Mouse (Mus musculus) small intestine, adult 2 months (tissue): ENCODE results near the gene Ccdc30. TPM values are rescaled to one million over a fixed set of nuclear protein-coding genes. Genes with fewer than 3 reads are reported as not detected.

ENCODE experiments used
- H3K27ac ChIP-seq: fragments of 200-500 bp; 2 replicates; pipeline ENCODE4 v1.5.1; 2012; ENCODE audit warnings: low read depth, low read length, control low read depth, inconsistent platforms; ENCODE audit not compliant: insufficient read depth
- H3K27me3 ChIP-seq: fragments of 200-500 bp; 2 replicates; pipeline ENCODE4 v1.6.1; 2012; ENCODE audit warnings: mild to moderate bottlenecking, moderate library complexity, low read length, inconsistent platforms; ENCODE audit not compliant: control insufficient read depth, insufficient read depth
- H3K36me3 ChIP-seq: fragments of 200-500 bp; 2 replicates; pipeline ENCODE4 v1.6.1; 2012; ENCODE audit warnings: mild to moderate bottlenecking, low read length, control low read depth, inconsistent platforms; ENCODE audit not compliant: control insufficient read depth, insufficient read depth
- H3K4me1 ChIP-seq: fragments of 200-500 bp; 2 replicates; pipeline ENCODE4 v1.6.1; 2012; ENCODE audit warnings: low read length, inconsistent platforms, mixed read lengths; ENCODE audit not compliant: control insufficient read depth, insufficient read depth, insufficient read length
- H3K4me3 ChIP-seq: fragments of 200-500 bp; 2 replicates; pipeline ENCODE4 v1.5.1; 2012; ENCODE audit warnings: low read depth, mild to moderate bottlenecking, control low read depth, inconsistent platforms, low read length, moderate library complexity
- CTCF ChIP-seq: fragments of 200-500 bp; IDR thresholded peaks from 2 replicates; pipeline ENCODE4 v1.5.1; 2012; ENCODE audit warnings: low read depth, mild to moderate bottlenecking, control low read depth, inconsistent platforms, low read length, moderate library complexity, mixed read lengths; ENCODE audit not compliant: insufficient replicate concordance, insufficient read length; ENCODE audit errors: extremely low read depth
- POLR2A ChIP-seq: fragments of 200-500 bp; IDR thresholded peaks from 2 replicates; pipeline ENCODE4 v1.6.1; 2012; ENCODE audit warnings: low read depth, mild to moderate bottlenecking, control low read depth, inconsistent platforms, low read length, moderate library complexity
- WGBS: fragments of 180-500 bp; shearing (Covaris S2); methylation state at CpG from one replicate; pipeline ENCODE4 v1.1.7; 2018; 5-methylcytosine and 5-hydroxymethylcytosine counted together
- polyA plus RNA-seq: library from polyadenylated mRNA; depleted of rRNA; stranded (reverse); fragments of >200 nt; gene quantifications from 2 replicates; pipeline ENCODE4 v1.2.3, GENCODE M21; 2012

The Ccdc30 gene
- polyA plus RNA-seq, 1 experiment, result 0.10 TPM

GRCm38 (mm10) chr4:119345508-119345907 is 69.8 kb downstream of the Ccdc30 start:
- WGBS, result 90% methylated on average over 6 of the region's 6 CpGs
- Histone ChIP-seq H3K27me3 (no peaks in the 10 kb centered on the region), H3K27ac (no peak overlapping the region), H3K4me1 (no peaks in the 10 kb centered on the region), H3K4me3 (no peak overlapping the region), H3K36me3 (no peaks in the 10 kb centered on the region)
- no peak for TF ChIP-seq POLR2A
- no peak for TF ChIP-seq CTCF

DNA sequence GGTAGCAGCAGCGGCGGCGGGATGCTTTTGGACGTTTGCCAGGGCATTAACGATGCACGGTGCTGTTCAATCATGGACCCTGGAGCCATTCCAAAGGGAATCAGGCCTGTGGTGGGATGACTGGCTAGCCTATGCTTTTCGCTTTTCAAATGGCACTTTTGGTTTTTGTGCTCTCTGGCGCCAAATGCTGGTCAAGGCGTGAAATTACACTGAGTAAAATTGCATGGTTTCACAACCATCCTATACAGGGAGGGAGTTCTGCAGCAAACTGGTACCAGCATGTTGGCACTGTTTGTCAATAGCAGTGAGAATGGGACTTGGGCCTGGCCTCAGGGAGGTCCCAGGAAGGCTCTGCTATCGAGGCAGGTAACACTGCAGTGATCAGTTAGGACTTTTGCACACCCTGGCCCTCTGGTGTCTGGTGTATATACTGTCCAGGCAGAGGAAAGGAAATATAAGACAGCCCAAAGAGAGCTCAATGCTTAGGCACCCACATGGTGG is 76.4 kb downstream of the Ccdc30 start:
- H3K27ac ChIP-seq, result no peak overlapping the region
- H3K36me3 ChIP-seq, result no peaks in the 10 kb centered on the region
- H3K4me3 ChIP-seq, result no peak overlapping the region
- TF ChIP-seq POLR2A, result no peak
- peak; percentile 54; the same call in 1 of the 2 replicates for TF ChIP-seq CTCF
- WGBS, result 5% methylated on average over 10 of the region's 10 CpGs
- no peaks in the 10 kb centered on the region for H3K4me1 ChIP-seq
- no peaks in the 10 kb centered on the region for H3K27me3 ChIP-seq

GRCm38 (mm10) chr4:119338422-119338821 is 76.9 kb downstream of the Ccdc30 start:
- Histone ChIP-seq H3K4me1 (no peaks in the 10 kb centered on the region), H3K27ac (no peak overlapping the region), H3K27me3 (no peaks in the 10 kb centered on the region), H3K4me3 (no peak overlapping the region), H3K36me3 (no peaks in the 10 kb centered on the region)
- WGBS, result 86% methylated on average over 4 of the region's 4 CpGs
- TF ChIP-seq CTCF (no peak), POLR2A (no peak)

- no peaks in the 10 kb centered on the region for H3K4me1 ChIP-seq
- H3K27me3 ChIP-seq, result no peaks in the 10 kb centered on the region
- TF ChIP-seq CTCF (no peak), POLR2A (no peak)
- H3K27ac ChIP-seq, result no peak overlapping the region
- no peak overlapping the region for H3K4me3 ChIP-seq
- WGBS, result 78% methylated on average over 6 of the region's 6 CpGs
- no peaks in the 10 kb centered on the region for H3K36me3 ChIP-seq
These were observed 81.8 kb downstream of the Ccdc30 start for GRCm38 (mm10) chr4:119333487-119333886.

DNA sequence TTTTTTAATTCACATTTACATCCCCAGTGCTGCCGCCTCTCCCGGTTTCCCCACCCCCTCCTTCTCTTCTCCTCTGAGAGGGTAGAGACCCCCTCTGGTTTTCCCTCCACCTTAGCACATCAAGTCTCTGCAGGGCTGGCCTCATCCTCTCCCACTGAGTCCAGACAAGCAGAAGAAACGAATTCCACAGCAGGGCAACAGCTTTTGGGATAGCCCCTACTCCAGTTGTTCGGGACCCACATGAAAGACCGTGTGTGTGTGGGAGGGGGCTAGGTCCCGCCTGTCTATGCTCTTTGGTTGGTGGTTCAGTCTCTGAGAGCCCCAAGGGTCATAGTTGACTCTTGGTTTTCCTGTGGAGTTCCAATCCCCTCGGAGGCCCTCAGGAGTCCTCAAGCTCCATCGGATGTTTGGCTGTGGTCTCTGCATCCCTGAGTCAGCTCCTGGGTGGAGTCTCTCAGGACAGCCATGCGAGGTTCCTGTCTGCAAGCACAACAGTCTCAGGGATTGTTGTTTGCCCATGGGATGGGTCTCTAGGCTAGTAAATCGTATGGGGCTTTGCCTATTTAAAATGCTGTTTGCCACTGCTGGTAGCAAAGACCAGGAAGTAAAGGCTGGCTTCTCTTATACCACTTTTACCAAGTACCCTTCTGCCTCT is 94.3 kb downstream of the Ccdc30 start:
- Histone ChIP-seq H3K36me3 (peaks cover 9% of the 10 kb centered on the region), H3K27ac (no peak overlapping the region), H3K4me3 (peak overlapping the region; percentile 80), H3K27me3 (no peaks in the 10 kb centered on the region), H3K4me1 (peaks cover 7% of the 10 kb centered on the region; the same call in 1 of the 2 replicates)
- no peak for TF ChIP-seq CTCF
- WGBS, result 30% methylated on average over 10 of the region's 10 CpGs

DNA sequence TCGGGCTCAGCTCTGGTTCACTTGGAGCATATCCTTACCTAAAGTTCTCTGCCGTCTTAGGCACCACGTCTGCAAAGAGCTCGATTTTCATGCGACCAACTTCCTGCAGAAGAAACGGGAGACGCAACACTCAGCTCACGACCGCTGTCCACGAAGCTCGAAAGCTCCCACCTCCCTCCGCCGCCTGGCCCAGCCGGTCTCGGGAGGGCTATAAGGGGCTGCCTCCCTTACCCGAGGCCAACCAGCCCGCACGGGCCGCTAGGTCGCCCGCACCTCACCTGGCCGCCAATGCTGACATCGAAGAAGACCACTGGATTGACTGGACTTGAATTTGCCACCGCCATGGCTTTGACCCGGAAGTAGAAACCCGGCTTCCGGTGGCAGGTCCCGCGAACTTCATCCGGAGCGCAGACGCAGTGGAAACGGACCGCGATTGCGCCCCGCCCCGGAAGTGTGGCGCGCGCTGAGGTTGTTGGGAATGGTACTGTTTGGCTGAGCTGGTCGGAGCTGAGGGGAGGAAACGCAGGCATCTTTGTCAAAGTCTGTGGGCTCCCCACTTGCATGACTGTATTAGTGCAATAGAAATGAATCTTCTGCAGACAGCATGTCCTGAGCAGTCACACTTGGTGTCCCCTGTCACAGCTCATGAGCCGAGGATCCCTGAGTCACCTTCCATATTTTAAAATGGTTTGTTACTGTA is 95.0 kb downstream of the Ccdc30 start, which contains the start of gene Ppih:
TSS of gene Ppih (minus strand) at position 416 of the 700 bp plus-strand sequence.
- under 1% methylated on average over 44 of the region's 44 CpGs for WGBS
- peak; percentile 69 for TF ChIP-seq POLR2A
- no peak for TF ChIP-seq CTCF

GRCm38 (mm10) chr4:119313756-119314155 is 101.6 kb downstream of the Ccdc30 start:
- Histone ChIP-seq H3K27ac (no peak overlapping the region), H3K4me3 (no peak overlapping the region), H3K27me3 (no peaks in the 10 kb centered on the region), H3K4me1 (no peaks in the 10 kb centered on the region), H3K36me3 (peaks cover 40% of the 10 kb centered on the region)
- WGBS, result 92% methylated on average over 1 of the region's 1 CpGs
- TF ChIP-seq POLR2A (no peak), CTCF (no peak)

More for the DNA sequence above, 95.0 kb downstream of the Ccdc30 start, which contains the start of gene Ppih:
- peak within 1 kb of the TSS; percentile 38; the same call in 1 of the 2 replicates for H3K27ac ChIP-seq
- H3K4me1 ChIP-seq, result peaks cover 7% of the 10 kb centered on the region; the same call in 1 of the 2 replicates
- peaks cover 16% of the 10 kb centered on the region for H3K36me3 ChIP-seq
- H3K4me3 ChIP-seq, result peak within 1 kb of the TSS; percentile 80
- H3K27me3 ChIP-seq, result no peaks in the 10 kb centered on the region
